Mouse (Mus musculus): Measurements from ENCODE around the gene Ddx52. TPM values are rescaled to one million over a fixed set of nuclear protein-coding genes. Genes with fewer than 3 reads are reported as not detected.
A peak's percentile ranks its signal among the peaks of the same experiment; 100 is the strongest.

The Ddx52 gene
- total and polyA plus RNA-seq, 3 experiments = 0.92 to 19.9 (median 19.6) TPM

GRCm38 (mm10) chr11:83968205-83968575, 26.3 kb downstream of the Ddx52 start:
- no peak for DNase-seq

- DNase-seq = no peak
Measured at GRCm38 (mm10) chr11:83969040-83969439, 27.2 kb downstream of the Ddx52 start.

GRCm38 (mm10) chr11:83974561-83975346, 32.9 kb downstream of the Ddx52 start:
- no peak for DNase-seq

- no peak for DNase-seq
Measured at GRCm38 (mm10) chr11:83975488-83975887, 33.6 kb downstream of the Ddx52 start.

GRCm38 (mm10) chr11:83976236-83976977, 34.5 kb downstream of the Ddx52 start:
- no peak for DNase-seq

- DNase-seq = no peak
Measured at GRCm38 (mm10) chr11:83977810-83978209, 35.9 kb downstream of the Ddx52 start.

GRCm38 (mm10) chr11:83979992-83980391, 38.1 kb downstream of the Ddx52 start:
- peak; percentile 37 for DNase-seq

GRCm38 (mm10) chr11:83981338-83981737, 39.5 kb downstream of the Ddx52 start:
- peak; percentile 11 for DNase-seq

- no peak for DNase-seq
Measured at GRCm38 (mm10) chr11:83991701-83992100, 49.8 kb downstream of the Ddx52 start.

- no peak for DNase-seq
Measured at GRCm38 (mm10) chr11:83993428-83993827, 51.6 kb downstream of the Ddx52 start.

- no peak for DNase-seq
Measured at GRCm38 (mm10) chr11:83994481-83994880, 52.6 kb downstream of the Ddx52 start.

- no peak for DNase-seq
Measured at GRCm38 (mm10) chr11:83995535-83995950, 53.7 kb downstream of the Ddx52 start.

GRCm38 (mm10) chr11:83997171-83997868, 55.5 kb downstream of the Ddx52 start:
- no peak for DNase-seq

GRCm38 (mm10) chr11:83998993-83999392, 57.1 kb downstream of the Ddx52 start:
- no peak for DNase-seq

- DNase-seq = no peak
Measured at GRCm38 (mm10) chr11:83999411-83999915, 57.6 kb downstream of the Ddx52 start.

- no peak for DNase-seq
Measured at GRCm38 (mm10) chr11:84001257-84001656, 59.4 kb downstream of the Ddx52 start.

GRCm38 (mm10) chr11:84003986-84004385, 62.1 kb downstream of the Ddx52 start:
- no peak for DNase-seq

GRCm38 (mm10) chr11:84009001-84009400, 67.1 kb downstream of the Ddx52 start:
- no peak for DNase-seq

- no peak for DNase-seq
Measured at GRCm38 (mm10) chr11:84010411-84010810, 68.5 kb downstream of the Ddx52 start.

- DNase-seq = no peak
Measured at GRCm38 (mm10) chr11:84011050-84011449, 69.2 kb downstream of the Ddx52 start.

GRCm38 (mm10) chr11:84011576-84011975, 69.7 kb downstream of the Ddx52 start:
- DNase-seq = no peak

All from adrenal gland, adult 2 months (tissue).